Mouse (Mus musculus) B cell, adult 2 months (primary cell): ENCODE results near the gene Etv6.

Source experiments
- DNase-seq, 2 experiments: peaks; one replicate each; pipeline ENCODE4 v3.0.0; 2022

Gene Etv6

GRCm38 (mm10) chr6:134045092-134045868, 9.8 kb downstream of the Etv6 start:
- peak; percentile 27 to 31 for DNase-seq

- no peak for DNase-seq
Measured at GRCm38 (mm10) chr6:134046136-134046535, 10.6 kb downstream of the Etv6 start.

- no peak for DNase-seq
Measured at GRCm38 (mm10) chr6:134047249-134047648, 11.7 kb downstream of the Etv6 start.

- DNase-seq = no peak
Measured at GRCm38 (mm10) chr6:134047974-134048373, 12.5 kb downstream of the Etv6 start.

GRCm38 (mm10) chr6:134048965-134049364, 13.5 kb downstream of the Etv6 start:
- no peak for DNase-seq

GRCm38 (mm10) chr6:134050466-134050865, 15.0 kb downstream of the Etv6 start:
- DNase-seq = no peak

- peak; percentile 36 to 41 for DNase-seq
Measured at GRCm38 (mm10) chr6:134051950-134052349, 16.4 kb downstream of the Etv6 start.

GRCm38 (mm10) chr6:134053146-134053545, 17.6 kb downstream of the Etv6 start:
- no peak for DNase-seq

GRCm38 (mm10) chr6:134053566-134053965, 18.1 kb downstream of the Etv6 start:
- DNase-seq = no peak

- no peak for DNase-seq
Measured at GRCm38 (mm10) chr6:134055588-134055987, 20.1 kb downstream of the Etv6 start.

- DNase-seq = no peak
Measured at GRCm38 (mm10) chr6:134058451-134058850, 23.0 kb downstream of the Etv6 start.

- DNase-seq = no peak
Measured at GRCm38 (mm10) chr6:134058886-134059551, 23.5 kb downstream of the Etv6 start.

- DNase-seq = no peak
Measured at GRCm38 (mm10) chr6:134059552-134059891, 24.0 kb downstream of the Etv6 start.

GRCm38 (mm10) chr6:134060036-134060435, 24.5 kb downstream of the Etv6 start:
- no peak for DNase-seq

GRCm38 (mm10) chr6:134060811-134061210, 25.3 kb downstream of the Etv6 start:
- DNase-seq = no peak

- peak; percentile 44 to 46 for DNase-seq
Measured at GRCm38 (mm10) chr6:134065018-134065725, 29.7 kb downstream of the Etv6 start.

GRCm38 (mm10) chr6:134066112-134066511, 30.6 kb downstream of the Etv6 start:
- DNase-seq = no peak

GRCm38 (mm10) chr6:134066996-134067395, 31.5 kb downstream of the Etv6 start:
- DNase-seq = no peak

GRCm38 (mm10) chr6:134067536-134067935, 32.0 kb downstream of the Etv6 start:
- DNase-seq = no peak

GRCm38 (mm10) chr6:134072439-134072838, 36.9 kb downstream of the Etv6 start:
- DNase-seq = no peak

- DNase-seq = no peak
Measured at GRCm38 (mm10) chr6:134072906-134073305, 37.4 kb downstream of the Etv6 start.

GRCm38 (mm10) chr6:134074353-134074752, 38.9 kb downstream of the Etv6 start:
- no peak for DNase-seq

- no peak for DNase-seq
Measured at GRCm38 (mm10) chr6:134075031-134075430, 39.5 kb downstream of the Etv6 start.

- no peak for DNase-seq
Measured at GRCm38 (mm10) chr6:134078016-134078415, 42.5 kb downstream of the Etv6 start.
